Mouse (Mus musculus) bone marrow, adult 2 months (tissue): ENCODE data around the gene Notch1.

Experiments
- CTCF ChIP-seq: fragments of 200-500 bp; IDR thresholded peaks from 2 replicates; pipeline ENCODE4 v1.5.1; 2011; ENCODE audit warnings: low read length, control low read depth; ENCODE audit not compliant: control insufficient read depth, insufficient read depth
- POLR2A ChIP-seq: fragments of 200-500 bp; IDR thresholded peaks from 2 replicates; pipeline ENCODE4 v1.6.1; 2011; ENCODE audit warnings: low read depth, mild to moderate bottlenecking, control low read depth, low read length, borderline replicate concordance; ENCODE audit not compliant: control insufficient read depth

DNA sequence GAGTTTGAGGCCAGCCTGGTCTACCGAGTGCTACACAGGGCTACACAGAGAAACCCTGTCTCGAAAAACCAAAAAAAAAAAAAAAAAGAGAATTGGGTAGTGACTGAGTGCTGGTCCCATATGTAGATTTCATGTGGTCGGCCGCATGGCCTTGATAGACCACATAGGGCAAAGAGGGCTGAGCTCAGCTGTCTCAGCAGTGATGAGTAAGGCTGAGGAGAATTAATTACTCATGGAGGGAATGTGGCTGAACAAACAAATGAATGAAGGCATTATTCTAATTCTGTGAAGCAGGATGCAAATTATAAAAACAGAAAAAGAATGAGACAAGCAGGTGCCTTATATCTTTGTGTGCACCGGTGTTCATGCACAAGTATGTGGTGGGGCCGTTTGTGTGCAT is 15.4 kb upstream of the Notch1 start:
- TF ChIP-seq CTCF (no peak), POLR2A (no peak)
